Mouse (Mus musculus) gastrocnemius, postnatal 4 days (tissue): ENCODE measurements around the gene Med23. TPM values are rescaled to one million over a fixed set of nuclear protein-coding genes. Genes with fewer than 3 reads are reported as not detected.

Source experiments
- DNase-seq, 2 experiments: peaks; one replicate each; pipeline ENCODE4 v3.0.0; 2021 to 2022; ENCODE audit warnings: low spot score in 2 of 2, mixed read lengths in 2 of 2
- long read RNA-seq, 2 experiments: library from polyadenylated mRNA; stranded (forward); transcript quantifications; one replicate each; pipeline ENCODE4 v2.0.0; 2021
- total RNA-seq, 2 experiments: library from RNA; stranded (reverse); gene quantifications; 2 replicates each; pipeline ENCODE4 v1.2.3; 2021

Gene Med23
- 10 to 100 TPM; 19.3 to 20.2 TPM for total RNA-seq
- long read RNA-seq, experiment 1, full-length matches to known transcripts: 4 of 8 reads
- long read RNA-seq, experiment 1, partial matches to known transcripts: 2 of 8 reads
- long read RNA-seq, experiment 1, other reads (novel, unspliced or antisense): 2 of 8 reads
- long read RNA-seq, experiment 2, full-length matches to known transcripts: 2 of 9 reads
- long read RNA-seq, experiment 2, partial matches to known transcripts: 5 of 9 reads
- long read RNA-seq, experiment 2, other reads (novel, unspliced or antisense): 2 of 9 reads

DNA sequence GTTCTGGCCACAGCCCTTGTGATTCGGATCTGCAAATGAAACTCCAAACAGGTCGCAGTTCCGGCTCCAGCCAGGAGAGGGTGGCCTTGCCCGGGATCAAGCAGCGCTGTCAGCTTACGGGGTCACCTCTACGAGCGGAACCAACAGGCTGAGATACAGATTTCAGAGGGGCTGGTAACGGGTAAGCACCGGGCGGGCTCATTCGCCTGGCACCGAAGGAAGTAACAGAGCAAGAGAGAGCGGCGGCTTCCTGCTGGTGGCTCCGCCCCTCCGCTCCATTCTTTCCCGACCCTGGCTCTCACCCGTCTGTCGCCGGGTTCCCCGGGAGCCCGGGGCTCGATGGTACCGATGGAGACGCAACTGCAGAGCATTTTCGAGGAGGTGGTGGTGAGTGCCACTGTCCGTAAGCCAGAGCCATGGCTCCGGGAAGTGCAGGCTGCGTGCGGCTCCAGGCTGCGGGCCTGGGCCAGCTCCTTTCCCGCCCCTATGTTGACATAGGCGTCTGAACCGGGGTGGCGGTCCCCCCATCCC is at the start of gene Med23:
Gene Med23, plus strand, starts transcription at position 227 of the 531 bp plus-strand sequence.
- DNase-seq: peak; percentile 92 to 95

DNA sequence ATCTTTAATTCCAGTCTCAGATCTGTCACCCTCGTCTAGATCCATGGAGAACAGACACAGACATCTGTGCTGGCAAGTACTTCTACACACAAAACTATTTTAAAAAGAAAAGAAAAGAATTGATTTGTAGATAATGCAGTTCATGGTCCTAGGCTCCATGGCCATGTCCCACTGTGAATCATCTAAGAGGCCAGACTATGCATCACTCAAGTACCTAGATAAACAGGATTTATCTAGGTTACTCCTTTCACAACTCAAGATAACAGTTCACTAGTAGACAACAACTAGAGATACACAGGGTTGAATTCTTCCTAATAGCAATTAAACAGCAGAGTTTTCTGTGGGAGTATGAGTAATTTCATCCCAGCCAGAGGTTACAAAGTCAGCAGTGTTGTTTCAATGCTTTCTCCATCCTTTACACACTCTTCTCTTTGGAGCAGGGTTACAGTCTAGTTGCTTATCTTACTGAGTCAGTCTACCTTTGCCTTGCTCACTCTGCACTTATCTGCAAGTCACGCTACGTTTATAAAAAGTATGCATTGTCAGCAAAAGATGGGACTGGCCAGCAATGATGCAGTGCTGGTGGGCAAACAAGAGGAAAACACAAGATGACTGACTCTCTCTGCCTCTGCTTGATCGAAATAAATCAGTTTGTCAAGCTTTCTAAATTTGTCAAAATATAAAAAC is 47.7 kb upstream of the Med23 start:
- no peak for DNase-seq

DNA sequence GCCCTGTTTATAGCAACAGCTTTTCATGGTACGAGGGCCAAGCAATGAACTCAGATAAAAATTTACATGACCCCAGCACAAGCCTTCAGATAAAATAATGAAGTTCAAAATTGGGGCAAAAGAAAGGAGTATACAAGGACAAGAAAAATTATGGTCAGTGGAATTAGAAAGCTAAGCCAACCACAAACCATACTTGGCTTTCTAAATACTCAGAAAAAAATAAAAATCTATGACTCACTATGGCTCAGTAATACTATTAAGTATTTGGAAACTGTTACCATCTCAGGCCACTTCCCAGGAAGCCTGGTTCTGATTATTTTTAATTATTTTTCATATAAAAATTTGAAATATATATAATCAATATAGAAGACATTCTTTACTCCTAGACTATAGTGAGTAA is 46.9 kb upstream of the Med23 start:
- no peak for DNase-seq

DNA sequence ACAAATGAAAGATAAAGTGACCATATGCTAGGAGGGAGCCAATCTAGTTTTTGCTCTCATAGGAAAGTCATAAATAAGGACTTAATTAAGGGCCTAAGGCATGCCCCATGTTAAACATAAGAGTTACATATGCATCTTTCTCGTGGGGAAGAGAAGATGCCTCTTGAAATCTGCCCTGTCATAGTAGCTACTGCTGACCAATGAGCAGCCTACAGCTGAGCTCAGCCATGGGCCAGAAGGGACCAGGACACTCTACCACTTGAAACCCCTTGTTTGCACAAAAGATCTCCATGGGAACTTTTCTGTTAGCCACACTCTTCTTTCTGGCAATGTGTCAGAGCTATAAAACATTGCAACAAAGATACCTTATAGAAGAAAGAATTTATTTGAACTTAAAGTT is 46.5 kb upstream of the Med23 start:
- DNase-seq: no peak

DNA sequence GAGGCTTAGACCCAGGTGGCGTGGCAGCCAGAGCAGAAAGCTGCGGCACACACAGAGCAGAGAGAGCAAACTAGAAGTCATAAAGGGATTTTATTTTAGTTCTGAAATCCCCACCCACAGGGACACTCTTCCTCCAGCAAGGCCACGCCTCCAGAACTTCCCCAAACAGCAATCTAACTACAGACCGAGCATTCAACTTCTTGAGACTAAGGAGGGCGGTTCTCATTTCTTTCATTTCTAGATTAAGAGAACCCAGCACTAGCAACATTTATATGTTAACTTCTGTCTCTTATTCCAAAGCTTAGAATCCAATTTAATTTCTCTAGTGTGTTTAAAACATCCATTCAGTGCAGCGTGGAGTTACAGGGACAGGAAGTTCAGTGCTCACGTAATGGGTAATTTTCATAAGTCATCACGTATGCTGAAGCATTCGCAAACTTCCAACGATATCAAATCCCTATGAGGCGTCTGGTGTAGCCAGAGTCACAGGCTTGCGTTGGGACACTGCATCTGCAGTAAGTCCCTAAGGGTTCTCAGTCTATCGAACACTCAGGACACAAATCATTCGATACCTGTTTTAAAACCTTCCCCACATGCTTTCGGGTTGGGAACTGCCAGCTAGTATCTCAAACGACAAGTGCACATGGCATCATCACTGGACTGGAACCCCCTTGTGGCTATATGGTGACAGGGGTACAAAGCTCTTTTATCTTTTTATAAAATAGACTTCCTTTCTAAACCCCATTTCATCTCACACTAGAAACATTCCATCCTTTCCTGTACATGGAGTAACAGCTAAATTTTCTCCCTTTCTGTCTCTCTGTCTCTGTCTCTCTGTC is 45.9 kb upstream of the Med23 start:
- no peak for DNase-seq

DNA sequence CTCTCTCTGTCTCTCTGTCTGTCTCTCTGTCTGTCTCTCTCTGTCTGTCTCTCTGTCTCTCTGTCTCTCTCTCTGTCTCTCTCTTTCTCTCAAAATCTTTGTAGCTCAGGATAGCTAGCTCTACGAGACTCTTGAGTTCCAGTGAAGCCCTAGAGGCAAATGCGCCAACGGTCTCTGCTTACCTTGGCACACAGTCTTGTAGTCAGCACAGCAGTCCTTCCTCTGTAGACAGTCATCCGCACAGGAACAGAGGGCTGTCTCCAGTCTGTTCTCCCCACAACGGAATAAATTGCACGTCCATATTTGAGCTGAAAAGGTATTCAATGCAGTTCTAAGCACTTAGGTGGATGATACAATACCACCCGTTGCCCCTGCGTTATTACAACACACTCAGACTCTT is 45.2 kb upstream of the Med23 start:
- DNase-seq: no peak

DNA sequence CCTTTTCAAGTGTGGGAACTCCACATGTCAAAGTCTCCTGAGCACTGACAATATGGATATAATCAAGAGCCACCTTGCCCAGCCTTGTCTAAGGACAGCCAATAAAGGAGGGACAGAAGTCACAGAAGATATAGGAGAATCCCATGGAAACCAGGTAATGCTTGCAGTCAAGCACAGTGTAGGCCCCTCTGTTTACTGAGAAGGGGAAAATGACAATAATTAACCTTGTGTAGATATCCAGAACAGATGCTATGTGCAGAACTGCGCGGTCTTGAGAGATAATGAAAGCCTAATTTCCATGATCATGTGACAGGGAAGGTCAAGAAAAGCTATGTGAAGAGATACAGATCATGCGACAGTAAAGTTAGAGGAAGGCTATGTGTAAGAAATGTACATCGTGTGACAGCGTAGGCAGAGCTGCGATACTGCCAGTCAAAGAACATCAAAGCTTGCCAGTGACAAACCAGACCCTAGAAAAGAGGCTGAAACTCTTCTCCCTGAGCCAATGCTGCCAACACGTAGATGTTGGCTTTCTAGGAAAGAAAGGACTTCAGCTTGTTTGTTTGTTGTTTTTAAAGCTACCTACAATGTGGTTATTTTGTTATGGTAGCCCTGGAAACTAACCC is 44.2 kb upstream of the Med23 start:
- no peak for DNase-seq

DNA sequence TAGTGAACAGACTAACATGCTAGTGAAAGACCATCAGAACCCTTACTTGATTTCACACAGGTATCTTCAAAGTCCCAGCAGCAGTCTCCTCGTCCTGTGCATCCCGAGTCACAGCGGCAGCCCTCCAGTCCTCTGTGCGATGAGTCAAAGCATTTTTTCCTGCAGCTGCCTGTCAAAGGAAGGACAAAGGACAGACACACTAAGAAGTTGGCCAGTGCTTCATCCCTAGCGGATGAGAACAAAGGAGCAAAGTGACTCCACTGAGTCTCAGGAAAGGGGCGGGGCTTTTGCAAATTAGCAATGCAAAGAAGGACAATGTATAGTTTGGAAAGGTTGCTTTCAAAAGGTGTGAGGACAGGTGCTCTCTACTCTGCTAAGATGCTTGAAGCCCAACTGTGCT is 43.7 kb upstream of the Med23 start:
- no peak for DNase-seq

DNA sequence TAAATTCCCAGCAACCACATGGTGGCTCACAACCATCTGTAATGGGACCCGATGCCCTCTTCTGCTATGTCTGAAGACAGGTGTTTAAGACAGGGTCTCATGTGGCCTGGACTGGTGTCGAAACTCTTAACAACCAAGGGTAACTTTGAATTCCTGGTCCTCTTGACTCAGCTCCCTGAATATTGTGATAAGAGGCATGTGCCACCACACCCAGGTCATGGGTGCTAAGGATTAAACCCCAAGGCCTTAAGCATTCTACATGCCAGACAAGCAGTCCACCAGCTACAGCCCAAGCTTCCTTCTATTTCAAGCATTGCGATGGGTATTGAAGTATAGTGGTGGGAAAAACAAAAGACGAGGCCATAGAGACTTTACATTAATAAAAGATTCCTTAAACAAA is 41.6 kb upstream of the Med23 start:
- no peak for DNase-seq

DNA sequence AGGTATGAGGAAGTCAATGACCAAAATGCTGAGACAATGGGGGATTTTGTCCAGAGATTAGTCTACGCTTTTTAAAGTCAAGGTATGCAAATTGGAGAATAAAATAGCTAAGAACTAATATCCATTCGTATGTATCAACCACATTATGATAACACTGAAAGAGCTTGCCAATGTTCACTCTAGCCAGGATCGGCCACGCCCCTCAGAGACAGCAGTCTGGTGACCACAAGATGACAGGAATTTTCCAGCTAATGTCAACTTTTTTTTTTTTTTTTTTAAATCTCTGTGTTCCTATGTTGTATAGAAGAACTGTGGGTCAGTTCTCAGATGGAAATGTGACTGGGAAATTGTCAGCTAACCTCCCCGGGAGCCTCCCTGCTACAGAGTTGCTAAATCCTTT is 39.3 kb upstream of the Med23 start:
- DNase-seq: no peak

DNA sequence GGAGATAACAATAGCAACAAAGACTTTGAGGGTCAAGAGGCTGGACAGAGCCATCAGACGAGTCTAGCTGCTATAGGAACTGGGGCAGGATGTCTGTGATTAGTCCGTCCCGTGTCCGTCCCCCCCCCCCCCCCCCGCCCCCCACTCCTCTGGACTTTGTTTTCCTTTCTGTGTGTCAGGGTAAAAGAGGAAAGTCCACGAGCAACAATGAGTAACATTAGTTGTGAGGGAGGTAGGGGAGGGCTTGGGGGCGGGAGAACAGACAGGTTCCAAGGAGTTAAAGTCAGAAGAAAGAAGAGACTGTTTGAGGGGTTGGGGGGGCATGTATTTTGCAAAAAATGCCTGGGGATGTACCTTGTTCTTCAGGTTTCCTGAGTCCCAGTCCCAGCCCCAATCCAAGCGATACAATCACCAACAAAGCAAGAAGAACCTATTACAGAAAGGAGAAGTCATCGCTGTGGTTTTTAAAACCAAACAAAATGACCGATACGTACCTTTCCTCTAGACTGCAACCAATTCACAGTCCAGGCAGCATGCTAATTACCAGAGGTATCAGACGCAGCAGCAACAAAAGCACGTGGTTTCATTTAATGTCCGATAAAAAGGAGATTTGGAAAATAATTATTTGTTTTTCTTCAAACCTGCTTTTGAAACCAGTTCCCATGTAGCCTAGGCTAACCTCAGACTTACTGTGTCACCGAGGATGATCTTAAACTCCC is 38.2 kb upstream of the Med23 start:
- no peak for DNase-seq

DNA sequence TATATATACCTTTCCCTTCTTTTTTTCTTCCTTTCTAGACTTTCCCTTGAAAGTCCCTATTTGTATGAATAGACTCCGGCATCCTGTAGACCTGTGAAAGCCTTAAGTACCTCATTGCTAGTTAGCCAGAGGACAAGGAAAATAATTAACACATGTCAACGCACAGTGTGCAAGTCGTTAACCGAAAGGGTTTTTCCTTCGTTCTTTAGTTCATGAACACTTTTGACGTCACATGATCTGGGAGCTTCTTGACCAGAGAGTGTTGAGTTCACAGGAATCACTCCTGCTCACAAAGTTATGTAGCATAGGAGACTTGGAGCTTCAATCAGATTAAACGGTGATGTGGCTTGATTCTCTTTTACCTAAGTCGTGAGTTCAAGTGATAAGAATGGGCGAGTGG is 37.5 kb upstream of the Med23 start:
- no peak for DNase-seq

DNA sequence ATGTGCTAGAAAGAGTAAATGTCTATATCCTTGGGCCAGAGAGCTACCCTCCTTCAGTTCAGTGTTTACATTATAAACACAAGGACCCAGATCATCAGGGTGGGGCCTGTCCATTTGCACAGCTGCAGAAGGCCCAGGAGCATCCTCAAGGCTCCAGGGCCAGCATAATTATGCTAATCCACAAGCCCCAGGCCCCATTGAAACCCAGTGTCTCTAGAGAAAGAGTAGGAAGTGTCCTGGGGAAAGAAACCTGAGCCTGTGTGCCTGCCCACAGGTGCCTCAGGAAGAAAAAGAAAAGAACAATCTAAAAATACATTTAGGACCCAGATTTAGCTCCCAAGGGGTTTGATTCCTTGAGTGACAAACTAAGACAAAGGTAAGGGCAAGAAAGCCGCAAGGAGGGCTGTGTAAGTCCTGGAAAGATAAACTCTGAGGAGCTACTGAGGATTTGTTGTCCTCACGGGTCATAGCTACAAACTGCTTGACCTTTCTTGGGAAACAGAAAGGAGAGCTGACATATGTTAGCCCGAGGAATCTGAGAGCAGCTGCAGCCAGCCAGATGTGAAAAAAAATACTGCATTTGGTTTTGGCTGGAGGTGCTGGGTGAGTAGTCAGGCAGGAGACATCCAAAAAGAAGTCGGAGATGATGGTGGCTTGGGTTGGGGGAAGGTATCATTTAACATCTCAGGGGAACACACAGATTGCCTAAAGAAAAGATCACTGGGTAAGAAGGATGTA is 35.0 kb upstream of the Med23 start:
- DNase-seq: no peak

DNA sequence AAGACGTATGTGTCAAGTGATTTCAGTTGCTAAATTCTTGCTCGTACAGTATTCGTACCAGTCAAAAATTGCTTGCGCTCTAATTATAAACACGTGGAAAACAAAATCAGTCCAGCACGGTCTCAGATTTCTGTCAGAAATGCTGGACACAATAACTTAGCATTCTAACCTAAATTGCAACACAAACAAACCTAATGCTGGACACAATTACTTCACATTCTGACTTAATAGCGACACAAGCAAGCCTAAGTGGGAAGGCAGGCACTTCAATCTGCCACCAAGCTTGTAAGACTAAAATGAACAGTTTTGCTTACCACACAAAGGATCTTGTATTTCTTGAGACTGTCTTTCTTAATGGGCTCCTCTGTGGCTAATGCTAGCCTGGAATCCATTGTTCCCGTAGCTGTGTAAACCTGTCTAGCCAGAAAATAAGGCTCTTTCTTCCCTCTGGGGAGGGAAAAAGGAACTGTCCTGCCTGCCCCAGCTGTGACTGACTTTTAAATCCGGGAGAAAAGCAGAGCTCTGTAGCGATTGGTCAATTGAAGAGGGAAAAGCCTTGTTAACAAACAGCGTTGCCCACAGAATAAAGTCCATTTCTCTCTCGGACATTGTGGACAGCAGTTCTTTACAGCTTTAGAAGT is 34.0 kb upstream of the Med23 start:
- no peak for DNase-seq

DNA sequence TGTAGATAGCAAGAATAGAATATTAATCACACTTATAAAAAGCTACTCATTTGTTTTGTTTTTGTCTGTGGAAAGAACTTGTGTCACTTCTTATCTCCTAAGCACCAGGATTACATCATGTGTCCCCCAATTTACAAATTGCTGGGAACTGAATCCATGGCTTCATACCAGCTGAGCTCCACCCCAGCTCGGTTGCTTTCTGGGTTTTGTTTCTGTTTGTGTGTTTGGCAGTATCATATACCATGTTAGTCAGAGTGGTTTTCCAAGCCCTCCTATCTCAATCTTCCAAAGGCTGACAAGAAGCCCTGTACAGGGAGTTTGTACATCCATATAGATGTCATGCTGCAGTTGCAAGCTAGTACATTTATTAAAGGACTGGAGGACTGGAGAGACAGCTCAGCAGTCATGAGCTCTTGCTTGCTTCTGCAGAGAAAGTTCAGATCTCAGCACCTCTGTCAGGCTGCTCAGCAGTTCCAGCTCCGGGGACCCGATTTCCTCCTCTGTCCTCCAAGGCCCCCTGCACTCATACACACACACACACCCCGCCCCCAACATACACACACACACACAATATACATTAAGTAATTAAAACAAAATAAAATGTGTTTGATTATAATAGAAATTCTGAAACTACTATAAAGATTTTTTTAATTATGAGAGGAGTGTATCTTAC is 33.3 kb upstream of the Med23 start:
- no peak for DNase-seq

DNA sequence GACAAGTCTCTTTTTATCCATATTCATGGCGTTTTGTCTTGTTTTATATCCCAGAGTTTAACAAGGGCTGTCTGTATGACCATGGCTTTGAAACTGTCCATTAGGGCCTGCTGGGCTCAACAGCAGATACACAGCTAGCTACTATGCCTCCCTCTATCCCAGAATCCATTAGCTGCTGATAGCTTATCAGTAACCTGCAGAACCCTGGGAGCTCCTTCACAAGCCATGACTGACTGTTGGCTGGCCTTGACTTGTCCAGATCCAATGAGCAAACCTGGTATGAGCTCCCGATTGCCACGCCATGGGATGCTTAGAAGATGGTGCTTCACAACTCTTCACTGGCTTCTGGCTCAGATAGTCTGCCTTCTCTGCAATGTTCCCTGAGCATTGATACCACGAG is 29.0 kb upstream of the Med23 start:
- no peak for DNase-seq

DNA sequence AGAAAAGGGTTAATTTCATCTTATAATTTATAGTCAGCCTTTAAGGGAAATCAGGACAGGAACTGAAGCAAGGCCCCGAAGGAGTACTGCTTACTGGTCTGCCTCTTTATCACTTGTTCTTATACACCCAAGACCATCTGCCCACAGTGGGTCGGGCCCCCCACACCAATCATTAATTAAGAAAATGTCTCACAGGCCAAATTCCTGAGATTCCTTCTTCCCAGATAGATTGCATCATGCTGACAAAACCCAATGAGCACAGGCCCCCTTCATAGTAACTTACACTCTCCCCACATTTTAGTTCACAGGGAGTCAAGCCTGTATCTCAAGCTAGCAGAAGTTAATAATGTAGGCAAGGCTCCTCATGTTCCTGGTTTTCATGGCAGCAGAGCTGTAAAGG is 27.8 kb upstream of the Med23 start:
- DNase-seq: no peak

DNA sequence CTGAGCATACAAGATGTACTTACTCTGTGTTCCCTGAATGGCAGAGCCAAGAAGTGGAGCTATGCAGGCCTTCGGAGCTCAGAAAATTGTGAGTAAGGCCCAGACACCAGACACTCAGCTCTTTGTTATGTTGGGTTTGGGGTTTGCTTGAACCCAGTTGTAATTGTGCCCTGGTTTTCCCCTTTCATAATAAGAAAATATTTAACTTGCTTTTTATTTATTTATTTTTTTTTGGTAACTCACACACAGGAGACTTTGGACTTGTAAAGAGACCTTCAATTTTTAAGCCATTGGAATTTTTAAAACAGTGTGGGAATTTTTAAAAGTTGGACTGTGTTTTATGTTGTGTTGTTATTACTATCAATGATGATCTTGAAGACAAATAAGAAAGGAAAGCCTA is 27.1 kb upstream of the Med23 start, which contains the start of gene Enpp3:
Gene Enpp3, minus strand, starts transcription at position 148 of the 400 bp plus-strand sequence.
- no peak for DNase-seq

DNA sequence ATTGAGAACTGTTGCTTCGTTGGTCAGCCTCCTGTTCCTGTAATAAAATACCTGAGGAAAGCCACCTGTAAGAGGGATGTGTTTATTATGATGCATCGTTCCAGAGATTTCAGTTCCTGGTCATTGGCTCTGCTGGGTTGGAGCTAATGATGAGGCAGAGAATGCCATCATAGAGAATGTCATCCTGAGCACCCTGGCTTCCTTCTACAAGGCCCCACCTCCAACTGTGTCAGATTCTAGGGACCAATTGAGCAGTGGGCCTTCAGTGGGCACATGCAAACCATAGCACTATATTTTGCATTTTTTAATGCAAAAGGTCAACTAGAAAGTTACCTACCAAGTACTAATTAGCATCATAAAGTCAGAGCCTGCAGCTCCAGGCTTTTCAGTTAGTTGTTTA is 6.6 kb upstream of the Med23 start:
- no peak for DNase-seq
